Mouse (Mus musculus) c-Kit-negative CD71-positive TER-119-positive erythroid progenitor cells, embryonic 14.5 days (primary cell): ENCODE data around the gene Yme1l1.

ENCODE experiments used
- DNase-seq: peaks from one replicate; pipeline ENCODE4 v3.0.0-alpha.2; 2013; ENCODE audit warnings: low read depth, low spot score

The Yme1l1 gene

DNA sequence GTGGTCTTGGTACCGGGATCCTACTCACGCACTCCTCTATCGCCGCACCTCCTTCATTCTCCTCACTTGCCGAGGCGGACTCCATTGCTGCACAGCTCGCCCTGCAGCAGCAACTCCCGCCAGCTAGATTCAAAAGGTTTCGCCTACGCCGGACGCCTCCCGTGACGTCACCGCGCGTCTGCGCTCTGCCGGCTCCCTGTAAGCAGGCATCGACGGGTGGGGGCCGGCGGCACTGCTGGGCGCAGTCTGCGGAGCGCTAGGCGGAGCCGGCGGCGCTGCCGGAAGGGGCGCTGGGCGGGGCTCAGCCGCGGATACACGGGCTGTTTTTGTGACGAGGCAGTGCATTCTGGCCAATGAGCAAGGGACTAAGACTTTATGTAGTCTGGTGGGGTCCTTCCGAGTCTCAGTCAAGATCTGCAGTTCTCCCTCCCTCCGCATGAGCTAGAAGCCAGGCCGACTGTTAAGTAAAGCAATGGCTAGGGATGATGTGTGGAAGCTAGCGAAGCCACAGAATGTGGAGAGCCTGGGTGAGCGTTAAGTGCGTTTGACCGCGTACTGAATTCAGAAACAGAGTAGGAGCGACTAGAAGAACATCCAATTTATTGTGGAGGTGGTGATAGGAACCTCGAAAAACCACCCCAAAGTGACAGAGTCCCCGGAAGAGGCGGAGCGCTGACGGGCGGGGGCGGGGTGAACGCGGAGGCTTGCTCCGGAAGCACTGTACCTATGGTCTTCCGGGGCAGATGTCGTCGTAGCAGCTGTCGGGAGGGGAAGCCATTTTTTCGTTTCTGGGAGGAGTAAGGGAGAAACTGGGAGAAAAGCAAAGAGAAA is at the start of gene Yme1l1, which contains the start of gene Mastl:
Gene Yme1l1 (plus strand): TSS at position 593 of the 831 bp plus-strand sequence.
Gene Mastl (minus strand): TSS at position 248 of the 831 bp plus-strand sequence.
- DNase-seq: peak; percentile 93

DNA sequence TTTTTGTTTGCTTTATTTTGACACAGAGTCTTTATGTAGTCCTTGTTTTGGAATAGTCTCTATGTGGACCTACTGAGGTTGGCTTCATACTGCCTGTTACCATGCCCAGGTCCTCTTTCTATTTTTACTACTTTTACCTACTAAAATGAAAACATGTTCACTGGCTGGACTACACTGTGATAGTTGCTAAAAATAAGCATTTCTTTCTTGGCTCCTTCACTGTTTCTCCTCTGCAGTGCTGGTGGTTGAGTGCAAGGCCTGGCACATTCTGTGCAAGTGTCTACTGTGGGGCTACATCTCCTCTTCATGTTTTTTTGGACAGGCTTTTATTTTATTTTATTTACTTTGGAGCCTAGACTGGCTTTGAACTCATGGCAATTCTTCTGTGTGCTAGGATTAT is 36.6 kb upstream of the Yme1l1 start:
- DNase-seq: no peak

GRCm38 (mm10) chr2:23155199-23155621 is 959 bp upstream of the Yme1l1 start:
- peak; percentile 36 for DNase-seq

DNA sequence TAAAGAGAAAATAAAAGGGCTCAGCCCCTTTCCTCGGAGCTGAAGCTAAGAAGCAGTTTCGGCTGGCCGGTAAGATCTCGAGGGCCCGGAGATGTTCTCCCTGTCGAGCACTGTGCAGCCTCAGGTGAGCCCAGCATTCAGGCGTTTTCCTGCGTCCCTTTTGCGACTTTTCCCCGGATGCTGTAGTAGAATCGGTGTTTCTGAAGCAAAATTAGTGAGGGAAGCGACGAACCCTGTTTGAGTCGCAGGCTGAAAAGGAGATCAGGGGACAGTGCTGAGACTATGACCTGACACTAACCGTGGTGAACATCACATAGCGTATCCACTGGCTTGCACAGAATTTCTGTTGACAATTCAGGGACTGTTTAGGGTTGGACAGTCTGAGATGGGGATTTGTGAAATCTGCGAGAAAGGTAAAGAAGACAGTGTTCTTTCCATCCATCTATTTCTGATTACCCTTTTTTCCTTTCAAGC is 476 bp downstream of the Yme1l1 start:
- DNase-seq: no peak

DNA sequence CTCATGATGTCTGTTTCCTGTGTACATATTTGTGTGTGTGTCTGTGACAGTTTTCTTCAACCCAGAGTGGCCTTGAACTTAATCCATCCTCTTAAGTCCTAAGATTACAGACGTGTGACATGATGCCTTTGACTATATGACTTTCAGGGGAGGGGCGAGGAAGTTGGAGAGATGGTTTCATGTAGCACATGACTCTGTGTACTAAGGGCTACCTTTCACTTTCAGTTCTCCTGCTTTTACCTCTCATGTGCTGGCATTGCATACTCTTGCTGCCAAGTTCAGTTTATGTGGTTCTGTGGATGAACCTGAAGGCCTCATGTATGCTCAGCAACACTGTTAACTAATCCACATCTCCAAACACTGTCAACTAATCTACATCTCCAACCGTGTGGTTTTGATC is 16.1 kb downstream of the Yme1l1 start:
- DNase-seq: no peak

DNA sequence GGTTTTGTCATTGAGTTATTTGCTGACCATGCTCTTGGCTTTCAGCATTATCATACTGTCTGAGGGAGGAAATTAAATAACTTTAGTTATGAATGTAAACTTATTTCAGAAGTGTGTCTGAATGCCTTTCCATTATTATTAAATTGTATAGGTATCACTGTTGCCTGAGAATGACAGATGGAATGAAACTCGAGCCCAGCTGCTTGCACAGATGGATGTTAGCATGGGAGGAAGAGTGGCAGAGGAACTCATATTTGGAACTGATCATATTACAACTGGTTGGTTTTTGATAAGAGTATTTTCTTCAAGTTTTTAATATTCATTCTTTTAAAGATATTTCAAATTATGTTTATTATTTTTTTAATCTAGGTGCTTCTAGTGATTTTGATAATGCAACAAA is 38.2 kb downstream of the Yme1l1 start:
- DNase-seq: no peak

- DNase-seq: no peak
Observed at GRCm38 (mm10) chr2:23201034-23201433, 44.9 kb downstream of the Yme1l1 start.

DNA sequence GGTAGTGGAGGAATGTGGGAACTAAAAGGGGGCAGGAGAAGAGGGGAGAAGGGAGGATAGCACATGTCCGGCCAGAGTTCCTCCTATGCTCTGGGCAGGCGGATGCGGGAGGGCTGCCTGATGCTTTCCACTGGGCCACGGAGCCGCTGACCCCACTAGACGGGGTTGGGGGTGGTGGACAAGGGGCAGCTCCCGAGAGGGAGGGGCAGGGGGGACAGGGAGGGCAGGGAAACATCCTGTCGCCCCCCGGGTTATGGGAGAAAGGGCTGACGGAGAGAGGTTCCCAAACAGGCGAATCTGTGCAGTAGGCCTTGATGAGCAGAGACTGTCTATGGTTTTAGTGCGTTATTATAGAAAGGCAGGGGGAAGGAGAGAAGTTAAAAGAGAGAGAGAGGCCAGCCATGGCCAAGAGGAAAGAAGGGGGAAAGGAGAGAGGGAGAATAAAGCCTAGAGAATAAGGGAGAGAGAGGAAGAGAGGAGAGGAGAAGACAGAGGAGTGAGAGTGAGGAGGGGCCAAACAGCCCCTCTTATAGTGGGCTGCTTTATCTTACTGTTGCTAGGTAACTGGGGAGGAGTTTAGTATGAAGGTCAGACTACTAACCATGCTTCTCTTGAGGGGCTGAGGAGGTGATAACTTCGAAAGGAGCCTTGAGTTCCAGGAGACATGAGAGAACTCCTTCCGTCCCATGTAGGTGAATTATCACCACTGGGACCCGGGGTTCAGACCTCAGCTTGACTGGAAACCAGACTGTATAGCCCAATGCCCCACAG is 46.9 kb downstream of the Yme1l1 start:
- DNase-seq: no peak

GRCm38 (mm10) chr2:23207070-23207526 is 50.9 kb downstream of the Yme1l1 start, which contains the start of gene 4931423N10Rik:
Gene 4931423N10Rik (plus strand): TSS chr2:23207476.
- no peak for DNase-seq

GRCm38 (mm10) chr2:23213661-23214060 is 57.5 kb downstream of the Yme1l1 start:
- DNase-seq: no peak

DNA sequence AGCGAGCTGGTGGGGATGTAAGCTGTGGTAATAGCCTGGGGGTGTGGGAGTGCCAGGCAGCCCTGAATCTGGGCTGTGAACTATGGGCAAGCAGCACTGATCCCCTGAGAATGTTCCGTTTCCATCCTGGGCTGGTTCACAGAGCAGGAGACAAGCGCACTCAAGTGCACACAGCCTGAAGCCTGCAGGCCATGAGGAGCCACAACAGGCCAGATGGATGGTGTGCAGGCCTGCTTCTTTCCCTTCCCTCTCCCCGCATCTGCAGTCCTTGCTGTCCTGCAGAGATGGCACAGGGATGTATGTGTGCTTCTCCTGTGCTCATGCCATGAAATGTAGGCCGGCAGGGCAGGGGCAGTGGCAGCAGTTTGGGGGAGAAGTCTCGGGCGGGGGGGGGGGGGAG is 69.0 kb downstream of the Yme1l1 start:
- no peak for DNase-seq

- no peak for DNase-seq
Observed at GRCm38 (mm10) chr2:23228463-23228862, 72.3 kb downstream of the Yme1l1 start.

DNA sequence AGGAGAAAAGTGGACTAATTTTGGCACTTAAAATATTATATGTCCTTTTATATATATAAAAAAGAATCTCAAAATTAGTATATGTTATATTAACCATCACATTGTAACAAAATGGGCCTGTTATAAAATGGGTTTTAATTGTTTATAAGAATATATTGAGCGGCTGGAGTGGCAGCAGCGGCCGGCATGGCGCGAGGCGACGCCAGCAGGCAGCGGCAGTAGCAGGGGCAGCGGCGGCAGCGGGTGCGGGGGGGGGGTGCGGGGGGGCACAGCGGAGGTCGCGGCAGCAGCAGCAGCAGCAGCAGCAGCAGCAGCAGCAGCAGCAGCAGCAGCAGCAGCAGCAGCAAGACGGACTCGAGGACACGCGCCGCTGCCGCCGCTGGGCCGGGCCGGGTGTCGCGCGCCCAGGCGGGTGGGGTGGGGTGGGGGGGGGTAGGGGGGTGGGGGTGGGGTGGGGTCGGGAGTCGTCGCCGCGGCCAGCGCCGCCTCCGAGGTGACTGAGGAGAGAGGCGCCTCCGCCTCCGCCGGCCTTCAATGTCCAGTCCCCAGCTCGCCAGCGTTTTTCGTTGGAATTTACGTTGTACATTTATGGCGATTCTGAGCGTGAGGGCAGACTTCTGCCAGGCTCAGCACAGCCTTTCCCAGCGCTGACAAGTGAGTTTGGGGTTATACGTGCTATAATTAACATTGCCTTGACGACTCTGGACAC is 78.0 kb downstream of the Yme1l1 start:
- no peak for DNase-seq
